Mouse (Mus musculus): Measurements from ENCODE around the gene 1700037H04Rik. TPM values are rescaled to one million over a fixed set of nuclear protein-coding genes. Genes with fewer than 3 reads are reported as not detected.

Gene 1700037H04Rik
- polyA plus RNA-seq, 1 experiment from 2014 or later, result 119 TPM

Other genes with a start within 250 kb of the 1700037H04Rik start
- 5.6 and 7.2 TPM in 2 replicates for gene Gfra4, start 117.0 kb downstream of the 1700037H04Rik start, polyA plus RNA-seq (2016; fragmentation: Nextera tagmentation; extraction: Ambion mirVana)
- gene Adam33, start 96.3 kb downstream of the 1700037H04Rik start, polyA plus RNA-seq (2016; fragmentation: Nextera tagmentation; extraction: Ambion mirVana), result 0.64 and 1.0 TPM in 2 replicates
- gene Siglec1, start 73.3 kb downstream of the 1700037H04Rik start, polyA plus RNA-seq (2016; fragmentation: Nextera tagmentation; extraction: Ambion mirVana), result 0.06 and 0.16 TPM in 2 replicates
- gene Hspa12b, start 32.8 kb downstream of the 1700037H04Rik start, polyA plus RNA-seq (2016; fragmentation: Nextera tagmentation; extraction: Ambion mirVana), result 9.7 and 14.1 TPM in 2 replicates
- gene Gm11037, start 26.6 kb downstream of the 1700037H04Rik start, polyA plus RNA-seq (2016; fragmentation: Nextera tagmentation; extraction: Ambion mirVana), result not detected in 2 replicates
- 7.4 and 7.6 TPM in 2 replicates for gene Cenpb, start 20.0 kb upstream of the 1700037H04Rik start, polyA plus RNA-seq (2016; fragmentation: Nextera tagmentation; extraction: Ambion mirVana)
- 50.0 and 52.6 TPM in 2 replicates for gene Cdc25b, start 26.9 kb upstream of the 1700037H04Rik start, polyA plus RNA-seq (2016; fragmentation: Nextera tagmentation; extraction: Ambion mirVana)
- gene Spef1, start 27.2 kb upstream of the 1700037H04Rik start, polyA plus RNA-seq (2016; fragmentation: Nextera tagmentation; extraction: Ambion mirVana), result 3.2 TPM in 2 replicates
- 23.3 and 25.3 TPM in 2 replicates for gene Ap5s1, start 47.0 kb upstream of the 1700037H04Rik start, polyA plus RNA-seq (2016; fragmentation: Nextera tagmentation; extraction: Ambion mirVana)
- 19.4 and 20.4 TPM in 2 replicates for gene Mavs, start 74.0 kb upstream of the 1700037H04Rik start, polyA plus RNA-seq (2016; fragmentation: Nextera tagmentation; extraction: Ambion mirVana)
- gene Pank2, start 102.4 kb upstream of the 1700037H04Rik start, polyA plus RNA-seq (2016; fragmentation: Nextera tagmentation; extraction: Ambion mirVana), result 44.2 and 44.6 TPM in 2 replicates
- gene Rnf24, start 192.8 kb upstream of the 1700037H04Rik start, polyA plus RNA-seq (2016; fragmentation: Nextera tagmentation; extraction: Ambion mirVana), result 8.1 and 9.7 TPM in 2 replicates